Mouse (Mus musculus): ENCODE data around the gene 1700003E16Rik. TPM values are rescaled to one million over a fixed set of nuclear protein-coding genes. Genes with fewer than 3 reads are reported as not detected.

The 1700003E16Rik gene
- polyA plus RNA-seq, 1 experiment from 2014 or later, result 0.96 TPM

GRCm38 (mm10) chr6:83119734-83120051 lies 36.5 kb upstream of the 1700003E16Rik start:
- no peak overlapping the region for H3K27ac ChIP-seq (ENCODE audit: low read depth)
- H3K4me2 ChIP-seq, result peak overlapping the region; percentile 98
- ATAC-seq (ENCODE audit: insufficient read depth), result no peak
- peaks cover 34% of the 10 kb centered on the region for H3K36me3 ChIP-seq (ENCODE audit: insufficient read depth)
- peaks cover 17% of the 10 kb centered on the region for H3K4me1 ChIP-seq (ENCODE audit: insufficient read depth)
- no peak for DNase-seq
- WGBS, result 76% methylated on average over 7 of the region's 7 CpGs
- no peaks in the 10 kb centered on the region for H3K27me3 ChIP-seq (ENCODE audit: insufficient read depth, low read length)
- H3K9ac ChIP-seq, result peak overlapping the region; percentile 66; the same call in 1 of the 2 replicates
- no peak for TF ChIP-seq CTCF (IDR thresholded peaks at IDR 0.05; ENCODE audit: low read depth)
- H3K4me3 ChIP-seq (ENCODE audit: low read depth, low read length), result peak overlapping the region; percentile 79
- H3K9me3 ChIP-seq (ENCODE audit: low read depth, low read length), result no peaks in the 10 kb centered on the region

GRCm38 (mm10) chr6:83120930-83121862 lies 35.0 kb upstream of the 1700003E16Rik start, which contains the start of gene Wbp1:
TSS of gene Wbp1 (minus strand) at chr6:83121559.
- WGBS, result under 1% methylated on average over 38 of the region's 38 CpGs
- H3K4me1 ChIP-seq (ENCODE audit: insufficient read depth), result peaks cover 18% of the 10 kb centered on the region

GRCm38 (mm10) chr6:83121863-83122710 lies 34.1 kb upstream of the 1700003E16Rik start:
- H3K4me1 ChIP-seq (ENCODE audit: insufficient read depth), result peaks cover 13% of the 10 kb centered on the region
- ATAC-seq (ENCODE audit: insufficient read depth), result no peak; the same call in 1 of the 2 replicates

More at GRCm38 (mm10) chr6:83120930-83121862, 35.0 kb upstream of the 1700003E16Rik start, which contains the start of gene Wbp1:
- no peaks in the 10 kb centered on the region for H3K27me3 ChIP-seq (ENCODE audit: insufficient read depth, low read length)
- H3K4me3 ChIP-seq (ENCODE audit: low read depth, low read length), result peak within 1 kb of the TSS; percentile 79
- peaks cover 34% of the 10 kb centered on the region for H3K36me3 ChIP-seq (ENCODE audit: insufficient read depth)
- peak; percentile 92 for ATAC-seq (ENCODE audit: insufficient read depth)
- peak within 1 kb of the TSS; percentile 98 for H3K27ac ChIP-seq (ENCODE audit: low read depth)
- TF ChIP-seq CTCF (IDR thresholded peaks at IDR 0.05; ENCODE audit: low read depth), result no peak
- peak; percentile 98 for DNase-seq
- H3K9me3 ChIP-seq (ENCODE audit: low read depth, low read length), result no peaks in the 10 kb centered on the region
- H3K4me2 ChIP-seq, result peak within 1 kb of the TSS; percentile 98
- H3K9ac ChIP-seq, result peak within 1 kb of the TSS; percentile 88

GRCm38 (mm10) chr6:83122961-83123360 lies 33.2 kb upstream of the 1700003E16Rik start:
- no peak for DNase-seq
- H3K36me3 ChIP-seq (ENCODE audit: insufficient read depth), result peaks cover 19% of the 10 kb centered on the region
- H3K9ac ChIP-seq, result peak overlapping the region; percentile 88
- no peaks in the 10 kb centered on the region for H3K27me3 ChIP-seq (ENCODE audit: insufficient read depth, low read length)
- H3K9me3 ChIP-seq (ENCODE audit: low read depth, low read length), result no peaks in the 10 kb centered on the region
- 73% methylated on average over 5 of the region's 5 CpGs for WGBS
- ATAC-seq (ENCODE audit: insufficient read depth), result no peak
- no peak for TF ChIP-seq CTCF (IDR thresholded peaks at IDR 0.05; ENCODE audit: low read depth)
- peaks cover 13% of the 10 kb centered on the region for H3K4me1 ChIP-seq (ENCODE audit: insufficient read depth)
- H3K4me3 ChIP-seq (ENCODE audit: low read depth, low read length), result peak overlapping the region; percentile 79
- peak overlapping the region; percentile 98 for H3K4me2 ChIP-seq
- peak overlapping the region; percentile 98; the same call in 1 of the 2 replicates for H3K27ac ChIP-seq (ENCODE audit: low read depth)

More at GRCm38 (mm10) chr6:83121863-83122710, 34.1 kb upstream of the 1700003E16Rik start:
- Histone ChIP-seq H3K9ac (peak overlapping the region; percentile 88), H3K27me3 (ENCODE audit: insufficient read depth, low read length) (no peaks in the 10 kb centered on the region), H3K4me2 (peak overlapping the region; percentile 98), H3K9me3 (ENCODE audit: low read depth, low read length) (no peaks in the 10 kb centered on the region), H3K27ac (ENCODE audit: low read depth) (peak overlapping the region; percentile 98), H3K4me3 (ENCODE audit: low read depth, low read length) (peak overlapping the region; percentile 79), H3K36me3 (ENCODE audit: insufficient read depth) (peaks cover 28% of the 10 kb centered on the region)
- no peak for TF ChIP-seq CTCF (IDR thresholded peaks at IDR 0.05; ENCODE audit: low read depth)
- DNase-seq, result peak; percentile 49
- 1% methylated on average over 49 of the region's 52 CpGs for WGBS

GRCm38 (mm10) chr6:83124851-83125312 lies 31.3 kb upstream of the 1700003E16Rik start:
- peak; percentile 2; the same call in 1 of the 2 replicates for ATAC-seq (ENCODE audit: insufficient read depth)
- H3K36me3 ChIP-seq (ENCODE audit: insufficient read depth), result peaks cover 2% of the 10 kb centered on the region; the same call in 1 of the 2 replicates

GRCm38 (mm10) chr6:83125331-83125730 lies 30.9 kb upstream of the 1700003E16Rik start, which contains the start of gene Ino80b:
TSS of gene Ino80b (minus strand) at chr6:83125431.
- peak within 1 kb of the TSS; percentile 94 for H3K4me2 ChIP-seq
- H3K36me3 ChIP-seq (ENCODE audit: insufficient read depth), result 0 out of 2 replicates have a peak, but pooled peaks cover 2% of the 10 kb centered on the region
- DNase-seq, result no peak
- TF ChIP-seq CTCF (IDR thresholded peaks at IDR 0.05; ENCODE audit: low read depth), result no peak
- H3K27ac ChIP-seq (ENCODE audit: low read depth), result peak within 1 kb of the TSS; percentile 70; the same call in 1 of the 2 replicates
- H3K4me3 ChIP-seq (ENCODE audit: low read depth, low read length), result peak within 1 kb of the TSS; percentile 75
- H3K27me3 ChIP-seq (ENCODE audit: insufficient read depth, low read length), result no peaks in the 10 kb centered on the region
- peak within 1 kb of the TSS; percentile 67 for H3K9ac ChIP-seq
- H3K9me3 ChIP-seq (ENCODE audit: low read depth, low read length), result no peaks in the 10 kb centered on the region
- 19% methylated on average over 5 of the region's 5 CpGs for WGBS
- ATAC-seq (ENCODE audit: insufficient read depth), result no peak
- H3K4me1 ChIP-seq (ENCODE audit: insufficient read depth), result peaks cover 10% of the 10 kb centered on the region; the same call in 1 of the 2 replicates

More at GRCm38 (mm10) chr6:83124851-83125312, 31.3 kb upstream of the 1700003E16Rik start:
- H3K27ac ChIP-seq (ENCODE audit: low read depth), result peak overlapping the region; percentile 70; the same call in 1 of the 2 replicates
- WGBS, result under 1% methylated on average over 30 of the region's 30 CpGs
- H3K4me1 ChIP-seq (ENCODE audit: insufficient read depth), result peaks cover 13% of the 10 kb centered on the region; the same call in 1 of the 2 replicates
- H3K4me2 ChIP-seq, result peak overlapping the region; percentile 94
- no peaks in the 10 kb centered on the region for H3K27me3 ChIP-seq (ENCODE audit: insufficient read depth, low read length)
- peak overlapping the region; percentile 75 for H3K4me3 ChIP-seq (ENCODE audit: low read depth, low read length)
- no peaks in the 10 kb centered on the region for H3K9me3 ChIP-seq (ENCODE audit: low read depth, low read length)
- TF ChIP-seq CTCF (IDR thresholded peaks at IDR 0.05; ENCODE audit: low read depth), result no peak
- DNase-seq, result peak; percentile 98
- peak overlapping the region; percentile 67 for H3K9ac ChIP-seq

Data from lung, embryonic 14.5 days (tissue).